Mouse (Mus musculus): ENCODE data around the gene Gm21560.
"Not testable (repeated sequence)": the region's sequence is repeated elsewhere in the genome, so short reads cannot be mapped to it uniquely, and the experiment has no call there.

The Gm21560 gene

GRCm38 (mm10) chr14:6219192-6219591 is at the start of gene Gm21560:
Gm21560 (minus strand) TSS chr14:6219292.
- DNase-seq, result not testable (repeated sequence)

GRCm38 (mm10) chr14:6163538-6163937 is 55.6 kb downstream of the Gm21560 start:
- DNase-seq, result peak; percentile 87

- peak; percentile 78 for DNase-seq
Measured at GRCm38 (mm10) chr14:6161085-6161484, 58.0 kb downstream of the Gm21560 start.
